Mouse (Mus musculus) heart, adult 2 months (tissue): ENCODE measurements around the gene Ezh2.

Experiments
- CTCF ChIP-seq: fragments of 200-600 bp; IDR thresholded peaks from 2 replicates; pipeline ENCODE4 v1.8.1; 2022; ENCODE audit warnings: antibody characterized with exemption, mild to moderate bottlenecking, moderate library complexity
- POLR2A ChIP-seq: fragments of 200-500 bp; IDR thresholded peaks from 2 replicates; pipeline ENCODE4 v1.6.1; 2011; ENCODE audit warnings: mild to moderate bottlenecking, low read depth, low read length, control low read depth; ENCODE audit not compliant: insufficient read depth

DNA sequence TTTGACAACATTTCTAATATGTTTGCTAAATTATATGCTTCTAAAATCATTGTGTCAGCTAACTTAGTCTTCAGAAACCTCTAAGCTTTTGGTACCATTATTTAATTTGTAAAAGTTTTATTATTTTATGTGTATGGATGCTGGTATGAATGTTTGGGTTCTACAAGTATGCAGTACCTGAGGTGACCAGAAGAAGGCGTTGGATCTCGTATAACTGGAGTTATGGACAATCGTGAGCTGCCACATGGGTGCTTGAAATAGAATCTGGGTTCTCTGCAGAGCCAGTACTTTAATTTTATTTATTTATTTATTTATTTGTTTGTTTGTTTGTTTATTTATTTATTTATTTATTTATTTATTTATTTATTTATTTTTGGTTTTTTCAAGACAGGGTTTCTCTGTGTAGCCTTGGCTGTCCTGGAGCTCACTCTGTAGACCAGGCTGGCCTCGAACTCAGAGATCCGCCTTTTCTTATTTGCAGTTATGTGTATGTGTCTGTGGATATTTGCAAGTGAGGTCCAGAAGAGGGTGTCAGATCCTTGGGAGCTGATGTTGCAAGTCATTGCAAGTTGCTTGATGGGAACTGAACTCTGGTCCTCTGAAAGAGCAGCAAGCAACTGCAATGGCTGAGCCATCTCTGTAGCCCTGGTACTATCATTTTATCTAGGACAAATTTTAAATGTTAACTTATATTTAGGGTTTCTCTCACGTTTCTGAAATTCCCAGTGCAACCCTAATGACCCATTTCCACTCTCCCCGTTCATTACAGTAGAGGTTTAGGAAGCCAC is 40.3 kb upstream of the Ezh2 start:
- TF ChIP-seq CTCF (peak; percentile 31; the same call in 1 of the 2 replicates), POLR2A (no peak)
